Mouse (Mus musculus): ENCODE data around the gene Glrx.
A peak's percentile ranks its signal among the peaks of the same experiment; 100 is the strongest.
"Not testable (repeated sequence)": the region's sequence is repeated elsewhere in the genome, so short reads cannot be mapped to it uniquely, and the experiment has no call there.

The Glrx gene

DNA sequence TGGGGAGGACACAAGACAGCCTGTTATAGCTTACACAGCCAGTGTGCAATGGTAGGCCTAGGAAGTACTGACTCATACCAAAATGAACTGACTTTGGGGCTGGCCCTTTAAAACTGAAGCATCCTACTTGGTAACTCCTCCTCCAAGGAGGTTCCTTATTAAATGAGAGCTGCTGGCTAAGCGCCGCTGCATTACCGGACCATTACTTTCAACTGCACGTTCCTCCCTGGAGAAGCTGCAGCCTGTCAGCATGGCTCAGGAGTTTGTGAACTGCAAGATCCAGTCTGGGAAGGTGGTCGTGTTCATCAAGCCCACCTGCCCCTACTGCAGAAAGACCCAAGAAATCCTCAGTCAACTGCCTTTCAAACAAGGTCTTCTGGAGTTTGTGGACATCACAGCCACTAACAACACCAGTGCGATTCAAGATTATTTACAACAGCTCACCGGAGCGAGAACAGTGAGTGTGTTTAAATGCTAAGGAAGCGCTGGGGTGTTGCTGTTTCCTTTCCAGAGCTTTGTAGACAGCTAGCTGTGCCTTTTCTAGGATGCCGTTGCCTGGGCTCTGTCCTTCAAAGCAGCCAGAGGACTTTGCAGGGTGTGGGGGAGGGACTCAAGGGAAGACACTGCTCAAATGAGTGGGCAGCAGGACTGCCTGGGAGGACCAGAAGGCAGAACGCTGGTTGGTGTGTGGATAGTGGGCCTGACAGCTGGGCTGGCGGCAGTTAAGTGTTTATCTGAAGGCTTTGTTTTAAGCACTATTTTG lies at the start of gene Glrx:
Glrx (plus strand) TSS at position 150 of the 763 bp plus-strand sequence.
- DNase-seq (ENCODE audit: extremely low spot score, low spot score) = peak; percentile 65

DNA sequence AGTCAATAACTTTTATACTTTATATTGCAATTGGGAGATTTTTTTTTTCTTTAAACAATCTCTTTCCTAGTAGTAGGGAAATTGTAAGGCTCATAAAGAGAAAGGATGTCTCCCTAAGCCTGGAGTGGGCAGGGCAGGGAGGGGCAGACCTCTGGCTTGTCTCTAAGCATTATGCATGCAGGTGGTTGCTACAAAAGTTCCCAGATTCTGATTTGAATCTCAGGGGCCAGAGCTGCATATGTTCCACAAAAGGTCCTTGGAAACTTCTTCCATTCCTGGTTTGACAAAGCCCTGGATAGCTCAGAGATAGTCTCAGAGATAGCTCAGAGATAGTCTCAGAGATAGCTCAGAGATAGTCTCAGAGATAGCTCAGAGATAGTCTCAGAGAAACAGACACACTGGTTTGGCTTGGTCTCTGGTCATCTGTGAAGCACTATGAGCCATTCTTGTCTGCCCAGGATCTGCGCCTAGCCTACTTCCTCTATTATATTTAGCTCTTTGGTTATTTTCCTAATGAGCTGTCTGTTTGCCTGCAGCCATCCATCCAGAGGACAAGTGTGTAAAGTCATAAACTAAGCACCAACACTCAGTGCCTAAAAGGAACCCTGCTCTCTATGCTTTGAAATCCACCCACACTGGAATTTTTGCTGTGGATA lies 49.0 kb upstream of the Glrx start:
- no peak for DNase-seq (ENCODE audit: extremely low spot score, low spot score)

DNA sequence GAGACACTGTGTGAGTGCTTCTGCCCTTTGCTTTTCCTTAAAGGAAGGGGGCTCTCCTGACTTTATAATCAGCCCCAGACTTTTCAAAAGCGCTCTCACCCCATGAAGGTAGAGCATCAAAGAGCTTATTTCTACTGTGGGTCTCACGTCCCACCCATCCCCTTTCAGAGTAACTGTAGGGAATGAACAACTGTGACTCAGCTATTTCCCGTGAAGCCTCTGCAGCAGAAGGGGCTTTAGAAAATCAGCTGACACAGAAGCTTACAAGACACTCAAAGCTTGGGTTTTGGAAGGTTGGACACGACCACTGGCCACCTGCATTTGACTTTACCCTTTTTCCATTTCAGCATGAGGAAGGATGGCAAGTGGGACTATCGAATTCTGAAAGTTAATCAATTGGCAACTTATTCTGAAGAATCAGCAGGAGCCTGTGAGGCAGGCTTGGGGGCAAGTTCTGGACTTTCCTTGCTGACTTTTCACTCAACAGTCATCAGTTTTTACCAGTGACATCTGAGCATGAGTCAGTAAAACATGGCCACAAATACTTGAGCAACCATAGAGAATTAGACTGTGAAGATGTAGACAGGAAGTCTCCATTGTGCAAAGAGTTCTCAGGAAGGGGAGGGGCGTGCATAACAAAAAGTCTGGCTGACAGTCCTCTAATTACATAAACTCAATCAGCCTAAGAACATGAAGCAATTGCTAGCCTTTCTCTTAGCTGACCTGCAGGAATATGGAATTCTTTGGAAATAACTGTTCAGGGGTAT lies 45.6 kb upstream of the Glrx start:
- DNase-seq (ENCODE audit: extremely low spot score, low spot score) = no peak

DNA sequence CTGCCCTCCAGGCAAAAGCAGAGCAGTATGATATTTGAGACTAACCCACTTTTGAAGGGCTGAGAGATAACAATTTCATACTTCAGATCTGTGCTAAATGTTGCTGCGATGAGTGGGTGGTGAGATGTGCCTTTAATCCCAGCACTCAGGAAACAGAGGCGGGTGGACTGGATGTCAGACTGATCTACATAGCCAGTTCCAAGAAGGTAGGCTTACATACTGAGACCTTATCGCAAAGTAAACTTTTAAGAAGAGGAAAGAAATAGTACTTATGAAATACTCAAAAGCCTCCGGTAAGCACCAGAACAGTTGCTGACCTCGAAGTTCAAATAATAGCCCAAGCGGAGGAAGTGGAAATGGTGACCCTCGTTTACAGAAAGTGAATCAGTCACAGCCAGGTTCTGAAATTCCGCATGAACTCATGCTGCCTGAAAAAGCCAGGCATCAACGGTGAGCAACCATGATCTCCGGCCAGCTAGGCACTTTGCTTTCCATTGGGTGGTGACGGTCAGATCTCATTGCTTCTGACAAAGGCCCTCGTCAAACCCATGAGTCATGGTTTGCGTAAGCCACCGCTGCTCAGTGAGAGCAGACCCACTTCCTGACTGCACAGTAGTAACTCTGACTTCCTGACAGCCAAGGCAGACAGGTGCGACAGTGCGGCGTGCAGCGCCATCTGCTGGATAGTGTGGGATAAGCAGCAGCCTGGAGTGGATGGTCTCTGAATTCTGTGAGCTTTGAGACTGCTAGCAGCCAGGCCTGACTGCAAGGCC lies 42.1 kb upstream of the Glrx start:
- peak; percentile 92 for DNase-seq (ENCODE audit: extremely low spot score, low spot score)

DNA sequence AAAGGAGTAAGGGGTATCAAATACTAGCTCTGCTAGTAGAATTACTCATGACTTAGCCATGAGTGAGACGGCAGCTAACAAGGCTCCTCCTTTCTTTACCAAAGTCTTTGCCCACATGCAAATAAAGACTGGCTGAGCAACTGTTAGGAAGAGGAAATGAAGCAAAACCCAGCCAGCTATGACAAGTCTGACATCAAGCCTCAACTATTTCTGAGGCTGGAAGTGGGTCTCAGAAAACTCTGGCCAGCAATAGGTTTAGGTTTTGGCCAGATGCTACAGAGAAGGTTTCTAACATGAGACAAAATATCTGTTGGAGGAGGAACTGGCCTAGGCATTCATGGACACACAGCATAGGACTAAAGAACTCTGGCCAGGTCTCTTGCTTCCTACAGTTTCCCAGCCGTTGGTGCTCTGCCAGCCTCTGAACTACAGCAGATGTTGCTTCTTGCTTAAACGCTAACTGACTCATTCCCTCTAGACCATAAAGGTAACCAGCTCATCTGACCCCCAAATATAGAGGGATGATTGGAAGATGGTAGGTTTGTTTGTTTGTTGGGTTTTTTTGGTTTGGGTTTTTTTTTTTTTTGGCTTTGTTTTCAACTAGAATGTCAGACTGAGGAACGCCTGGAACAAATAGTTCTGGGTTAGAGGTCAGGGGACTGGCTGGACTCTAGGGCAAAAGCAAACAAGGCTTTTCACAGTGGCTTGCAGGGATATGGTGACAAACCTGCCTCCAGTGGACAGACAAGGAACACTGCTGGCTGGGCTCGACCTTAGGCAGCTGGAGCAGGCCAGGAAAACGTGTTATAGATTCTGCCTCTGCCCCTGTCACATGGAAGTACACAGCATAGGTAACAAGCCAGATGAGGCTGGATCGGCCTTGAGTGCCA lies 41.0 kb upstream of the Glrx start:
- DNase-seq (ENCODE audit: extremely low spot score, low spot score) = no peak

DNA sequence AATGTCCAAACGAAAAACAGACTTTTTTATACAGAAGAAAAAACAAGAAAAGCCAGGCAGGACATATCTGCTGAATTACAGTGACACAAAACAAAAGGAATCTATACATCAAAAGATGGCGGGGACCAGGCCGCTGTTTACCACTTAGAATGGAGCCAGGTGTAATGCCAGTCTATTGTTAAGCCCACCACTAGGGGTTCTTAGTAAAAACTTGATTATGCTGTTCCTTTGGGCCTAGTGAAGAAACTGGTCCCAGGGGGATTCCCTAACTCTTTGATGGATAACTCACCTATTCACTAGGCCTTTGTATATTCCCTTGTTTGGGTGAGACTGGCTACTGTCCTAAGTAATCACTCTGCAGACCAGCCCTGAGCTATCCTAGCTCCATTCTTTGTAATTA lies 40.2 kb upstream of the Glrx start:
- no peak for DNase-seq (ENCODE audit: extremely low spot score, low spot score)

DNA sequence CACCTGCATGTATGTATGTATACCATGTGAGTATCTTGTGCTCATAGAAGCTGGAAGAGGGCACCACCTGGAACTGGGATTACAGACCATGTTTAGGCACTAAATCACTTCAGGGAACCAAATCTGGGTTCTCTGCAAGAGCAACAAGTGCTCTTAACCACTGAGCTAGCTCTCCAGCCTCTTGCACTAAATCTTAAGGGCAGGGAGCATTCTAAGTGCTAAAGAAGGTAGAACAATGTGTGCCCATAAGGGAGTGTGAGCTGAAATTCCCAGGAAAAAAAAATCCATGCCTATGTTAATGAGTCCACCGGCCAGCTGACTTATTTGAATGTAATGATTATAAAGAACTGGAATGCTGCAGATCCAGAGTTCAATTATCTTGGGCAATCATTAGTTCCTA lies 31.7 kb upstream of the Glrx start:
- no peak for DNase-seq (ENCODE audit: extremely low spot score, low spot score)

DNA sequence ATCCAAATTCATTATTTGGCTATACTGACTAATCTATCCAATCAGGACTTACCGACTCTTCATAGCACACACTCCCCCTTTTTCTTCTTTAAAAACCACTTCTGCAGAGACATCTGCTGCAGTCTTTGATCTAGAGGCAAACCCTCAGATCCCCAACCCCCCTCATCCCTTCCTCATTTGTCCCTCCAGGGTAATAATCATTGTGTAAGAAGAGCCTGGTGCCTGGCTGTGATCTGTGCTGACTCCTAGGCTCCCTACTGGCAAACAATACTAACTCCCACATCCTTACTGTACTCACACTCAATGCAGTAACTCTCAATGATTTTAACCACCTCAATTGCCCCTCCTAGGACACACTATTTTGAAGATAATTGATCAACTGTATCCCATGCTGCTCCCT lies 29.7 kb upstream of the Glrx start:
- no peak for DNase-seq (ENCODE audit: extremely low spot score, low spot score)

DNA sequence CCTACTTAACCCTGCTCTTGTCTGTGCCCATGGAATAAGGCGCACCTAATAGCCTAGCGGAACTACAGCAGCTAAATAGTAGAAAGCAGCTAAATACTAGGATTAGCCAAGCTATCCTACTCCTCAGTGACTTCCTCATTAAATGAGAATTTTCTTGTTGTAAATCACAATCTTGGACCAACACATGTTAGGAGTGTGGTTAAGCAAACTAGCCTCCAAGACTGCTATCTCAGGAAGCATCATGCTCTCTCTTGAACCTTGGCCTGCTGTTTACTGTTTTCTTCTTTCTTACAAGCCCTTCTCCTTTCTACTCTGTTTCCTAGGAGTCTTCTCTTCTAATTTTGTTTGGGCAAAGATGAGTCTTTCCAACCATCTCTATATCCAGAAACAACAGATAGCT lies 22.5 kb upstream of the Glrx start:
- DNase-seq (ENCODE audit: extremely low spot score, low spot score) = no peak

DNA sequence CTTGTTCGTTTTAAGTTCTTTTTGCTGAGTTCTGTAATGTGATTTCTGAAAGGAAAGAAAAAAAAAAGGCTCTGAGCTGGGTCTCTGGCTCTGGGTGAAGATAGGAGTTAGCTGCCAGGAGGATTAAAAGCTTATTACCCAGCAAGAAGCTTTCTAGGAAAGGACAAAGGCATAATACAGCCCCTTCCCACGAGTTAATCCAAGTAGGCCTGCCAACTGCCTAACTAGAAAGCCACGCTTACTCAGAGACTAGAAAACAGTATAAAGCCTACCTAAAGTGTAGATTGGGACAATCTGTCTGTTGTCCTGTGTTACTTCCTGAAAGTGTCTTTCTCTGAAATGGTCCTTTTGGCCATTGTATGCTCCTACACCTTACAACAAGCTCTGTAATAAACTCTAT lies 21.2 kb upstream of the Glrx start:
- no peak for DNase-seq (ENCODE audit: extremely low spot score, low spot score)

DNA sequence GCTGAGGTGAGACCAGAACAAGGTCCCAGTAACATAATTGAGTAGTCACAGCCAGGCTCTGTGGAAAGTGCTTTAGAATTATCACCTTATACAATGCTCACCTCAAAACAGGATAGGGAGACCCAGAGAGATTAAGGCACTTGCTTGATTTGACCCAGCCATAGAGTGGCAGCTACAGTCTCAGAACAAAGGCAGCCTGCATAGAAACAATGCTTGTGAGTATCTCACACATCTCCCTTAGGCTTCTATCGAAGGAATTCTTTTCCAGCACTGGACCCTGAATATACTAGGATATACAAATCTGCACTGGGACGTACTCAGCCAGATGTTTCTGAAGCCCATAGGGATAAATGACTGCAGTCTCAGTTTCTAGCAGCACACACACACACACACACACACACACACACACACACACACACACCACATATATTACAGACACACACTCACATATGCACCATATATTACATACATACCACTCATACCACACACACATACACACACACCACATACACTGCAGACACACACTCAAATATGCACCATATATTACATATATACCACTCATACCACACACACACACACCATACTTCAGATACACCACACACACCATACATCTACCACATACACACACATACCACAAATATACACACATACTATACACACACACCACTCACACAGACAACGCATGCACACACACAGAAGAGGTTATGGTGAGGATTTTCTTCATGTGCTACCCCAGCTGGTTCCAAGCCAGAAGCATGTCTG lies 20.5 kb upstream of the Glrx start:
- DNase-seq (ENCODE audit: extremely low spot score, low spot score) = no peak

DNA sequence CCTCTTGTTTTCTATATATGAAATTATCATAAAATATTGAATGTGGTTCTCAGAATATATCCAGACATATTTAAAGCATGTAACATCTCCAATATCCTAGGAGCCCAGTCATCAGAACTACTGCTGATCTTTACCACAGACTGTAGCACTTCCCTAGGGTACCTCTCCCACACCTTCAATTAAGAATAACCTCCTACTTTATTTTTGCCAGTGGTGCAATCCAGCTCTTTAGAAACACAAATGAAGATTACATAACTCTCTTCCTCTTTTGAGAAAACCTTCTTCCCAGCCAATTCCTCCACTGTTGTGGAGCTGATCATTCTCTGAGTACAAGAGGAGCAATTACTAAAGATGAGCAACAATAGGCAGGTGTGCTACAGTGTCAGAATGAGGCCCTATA lies 19.8 kb upstream of the Glrx start:
- DNase-seq (ENCODE audit: extremely low spot score, low spot score) = no peak

DNA sequence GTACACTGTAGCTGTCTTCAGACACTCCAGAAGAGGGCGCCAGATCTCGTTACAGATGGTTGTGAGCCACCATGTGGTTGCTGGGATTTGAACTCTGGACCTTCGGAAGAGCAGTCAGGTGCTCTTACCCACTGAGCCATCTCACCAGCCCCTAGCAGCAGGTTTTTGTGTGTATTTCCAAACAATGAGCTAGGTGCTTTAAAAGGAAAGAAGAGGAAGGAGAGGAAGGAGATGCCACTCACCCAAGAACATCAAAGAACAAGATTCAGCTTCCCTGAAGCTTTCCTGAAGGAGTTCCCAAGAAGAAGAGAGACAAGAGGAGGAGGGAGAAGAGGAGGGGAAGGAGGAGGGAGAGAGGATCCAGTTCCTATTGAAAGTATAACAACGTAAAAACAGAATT lies 17.3 kb upstream of the Glrx start:
- DNase-seq (ENCODE audit: extremely low spot score, low spot score) = not testable (repeated sequence)

DNA sequence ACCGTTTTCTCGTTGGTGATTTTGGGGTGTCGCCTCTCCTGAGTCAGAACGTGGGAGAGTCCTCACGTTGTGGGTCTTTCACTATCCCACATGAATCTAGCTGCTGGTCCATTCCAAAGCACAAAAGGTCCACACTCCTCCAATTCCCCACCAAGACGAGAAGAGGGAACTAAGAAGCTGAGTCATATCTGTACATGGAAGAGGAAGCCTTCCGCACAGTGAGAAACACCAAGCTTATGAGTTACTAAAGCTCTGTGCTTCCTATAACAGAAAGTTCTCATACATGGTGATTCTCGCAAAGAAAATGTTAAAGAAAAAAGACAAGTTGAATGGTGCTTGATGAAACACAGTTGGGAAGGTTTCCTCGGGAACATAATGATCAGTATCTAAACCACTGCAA lies 16.5 kb upstream of the Glrx start:
- no peak for DNase-seq (ENCODE audit: extremely low spot score, low spot score)

DNA sequence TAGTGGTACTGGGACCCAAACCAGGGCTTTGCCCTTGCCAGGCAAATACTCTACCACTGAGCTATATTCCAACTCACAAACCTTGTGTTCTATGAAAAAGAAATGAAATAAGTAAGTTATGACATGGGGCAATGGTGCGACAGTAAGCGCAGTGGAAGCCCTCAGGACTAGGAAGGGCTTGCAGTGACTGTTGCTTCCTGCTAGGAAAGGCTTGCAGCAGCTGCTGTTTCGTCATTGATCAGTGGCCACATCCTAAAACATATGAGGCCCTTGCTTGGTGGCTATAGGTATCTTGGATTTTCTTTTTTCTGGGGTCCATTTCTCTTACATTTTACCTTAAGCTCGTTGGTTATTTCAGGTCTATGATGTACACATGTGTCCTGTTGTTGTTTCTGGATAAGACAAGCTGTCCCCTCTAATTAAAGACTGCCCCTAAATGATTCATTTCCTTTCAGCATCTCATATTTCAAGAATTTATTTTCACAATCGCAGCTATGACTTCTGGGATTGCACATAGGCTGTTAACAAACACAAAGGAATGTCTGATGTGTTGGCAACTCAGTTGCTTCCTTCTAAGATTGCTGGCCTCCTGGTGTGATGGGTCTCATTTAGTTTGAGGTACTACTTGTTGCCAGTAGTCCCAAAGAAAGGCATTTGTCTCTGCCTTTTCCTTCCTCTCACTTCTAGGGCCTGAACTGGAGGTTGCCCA lies 14.9 kb upstream of the Glrx start:
- no peak for DNase-seq (ENCODE audit: extremely low spot score, low spot score)

DNA sequence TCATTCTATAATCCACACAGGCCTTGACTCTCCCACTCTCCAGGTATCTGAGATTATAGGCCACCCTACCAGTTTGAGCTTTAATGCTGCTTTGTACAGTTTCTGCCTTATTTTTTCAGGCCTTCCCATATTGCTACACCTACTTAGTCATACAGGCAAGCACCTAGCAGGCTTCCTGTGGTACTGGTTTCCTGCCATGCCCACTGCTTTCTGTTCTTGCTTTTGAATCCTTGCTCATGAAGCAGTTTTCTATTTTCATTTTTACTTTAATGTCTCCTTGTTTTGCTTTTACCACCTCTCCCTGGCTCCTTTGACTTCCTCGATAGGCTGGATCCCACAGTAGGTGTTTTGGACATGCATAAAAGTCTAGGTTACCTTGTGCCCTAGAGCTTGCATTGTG lies 14.3 kb upstream of the Glrx start:
- DNase-seq (ENCODE audit: extremely low spot score, low spot score) = no peak

DNA sequence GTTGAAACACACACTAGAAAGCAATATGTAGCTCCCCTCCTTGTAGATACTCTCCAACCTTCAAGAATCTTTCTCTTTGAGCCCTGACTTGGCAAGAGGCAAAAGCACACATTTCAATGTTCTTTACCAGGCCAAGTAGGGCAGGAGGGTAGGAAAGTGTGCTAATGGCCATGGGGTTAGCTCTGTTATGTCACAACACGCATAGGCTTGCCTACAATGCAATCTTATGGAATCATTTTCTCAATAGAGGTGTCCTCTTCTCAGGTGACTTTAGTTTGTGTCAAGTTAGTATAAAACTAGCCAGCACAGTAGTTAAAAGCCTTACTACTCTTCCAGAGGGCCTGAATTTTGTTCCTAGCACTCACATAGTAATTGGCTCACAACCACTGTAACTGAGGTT lies 9.0 kb upstream of the Glrx start:
- no peak for DNase-seq (ENCODE audit: extremely low spot score, low spot score)

DNA sequence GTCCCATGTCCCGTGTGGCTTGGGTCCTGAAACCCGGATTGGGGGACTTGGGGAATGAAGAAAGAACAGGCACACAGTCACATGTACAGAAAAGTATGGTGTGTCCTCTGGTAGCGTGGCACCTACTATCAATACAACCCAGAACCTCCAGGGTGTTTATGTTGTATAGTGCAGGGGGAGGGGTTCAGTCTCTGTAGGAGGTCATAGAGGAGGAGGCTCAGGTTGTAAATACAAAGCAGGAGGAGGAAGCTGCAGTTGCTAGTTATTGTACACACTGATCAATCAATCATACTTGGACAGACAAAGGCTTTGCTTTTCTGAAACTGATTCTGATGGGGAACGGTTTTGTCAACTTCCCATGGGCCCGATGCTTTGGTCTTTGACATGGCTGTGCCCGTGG lies 8.0 kb upstream of the Glrx start:
- DNase-seq (ENCODE audit: extremely low spot score, low spot score) = no peak

DNA sequence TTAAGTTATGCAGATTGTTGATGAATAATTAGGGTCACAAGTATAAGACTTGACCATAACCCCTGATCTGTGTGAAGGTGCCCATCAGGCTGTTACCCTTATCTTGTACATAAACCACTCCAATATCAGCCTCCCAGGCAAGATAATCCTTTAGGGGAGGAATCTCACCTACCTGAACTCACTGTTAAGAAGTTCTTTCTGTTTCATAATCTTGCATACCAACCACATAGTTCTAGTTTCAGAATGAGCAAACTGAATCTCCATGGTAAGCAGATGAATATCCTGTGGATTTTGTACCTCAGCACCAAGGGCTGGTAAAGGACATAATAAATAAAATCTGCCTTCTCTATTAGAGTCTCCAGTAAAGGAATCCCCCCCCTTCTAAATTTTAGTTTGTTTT lies 7.0 kb upstream of the Glrx start:
- no peak for DNase-seq (ENCODE audit: extremely low spot score, low spot score)
